Mouse (Mus musculus) myocyte (in vitro differentiated cells): Measurements from ENCODE around the gene Atp5f1. TPM values are rescaled to one million over a fixed set of nuclear protein-coding genes. Genes with fewer than 3 reads are reported as not detected.

Experiments
- H3K27me3 ChIP-seq: one replicate; pipeline ENCODE4 v1.6.1; 2011; ENCODE audit not compliant: control insufficient read depth, insufficient read depth, insufficient read length
- H3K36me3 ChIP-seq: one replicate; pipeline ENCODE4 v1.6.1; 2011; ENCODE audit not compliant: control insufficient read depth, insufficient read depth
- H3K4me2 ChIP-seq: one replicate; pipeline ENCODE4 v1.6.1; 2011; ENCODE audit warnings: low read depth, control low read depth
- H3K4me3 ChIP-seq: one replicate; pipeline ENCODE4 v1.5.1; 2011; ENCODE audit warnings: mild to moderate bottlenecking, control low read depth, moderate library complexity
- H3K79me2 ChIP-seq: one replicate; pipeline ENCODE4 v1.6.1; 2011; ENCODE audit not compliant: control insufficient read depth, insufficient read depth
- H3ac ChIP-seq: one replicate; pipeline ENCODE4 v1.6.1; 2011; ENCODE audit not compliant: control insufficient read depth, insufficient read length
- CEBPB ChIP-seq: IDR thresholded peaks from 2 replicates; pipeline ENCODE4 v1.6.1; 2011; ENCODE audit warnings: mild to moderate bottlenecking, moderate library complexity; ENCODE audit not compliant: poor library complexity, insufficient read depth, severe bottlenecking
- E2F4 ChIP-seq: IDR thresholded peaks from one replicate; pipeline ENCODE4 v1.6.1; 2011; ENCODE audit warnings: mild to moderate bottlenecking, control low read depth, moderate library complexity; ENCODE audit not compliant: insufficient read depth
- MAX ChIP-seq: IDR thresholded peaks from one replicate; pipeline ENCODE4 v1.6.1; 2011; ENCODE audit warnings: low read depth, mild to moderate bottlenecking, control low read depth
- POLR2AphosphoS2 ChIP-seq: IDR thresholded peaks from one replicate; pipeline ENCODE4 v1.6.1; 2011; ENCODE audit warnings: low read depth, control low read depth; ENCODE audit not compliant: insufficient read length
- SRF ChIP-seq: IDR thresholded peaks from one replicate; pipeline ENCODE4 v1.6.1; 2011; ENCODE audit warnings: low read depth; ENCODE audit not compliant: control insufficient read depth, insufficient read length
- TCF12 ChIP-seq: IDR thresholded peaks from one replicate; pipeline ENCODE4 v1.6.1; 2011; ENCODE audit warnings: mild to moderate bottlenecking, control low read depth; ENCODE audit not compliant: poor library complexity, insufficient read depth, severe bottlenecking
- polyA plus RNA-seq: library from polyadenylated mRNA; unstranded; fragments of >200 nt; fragmentation: generic; extraction: Trizol; gene quantifications from one replicate; pipeline ENCODE4 v1.2.1, GENCODE M21; 2012; ENCODE audit warnings: missing spikeins

Atp5f1 gene
- polyA plus RNA-seq, 1 experiment, result 329 TPM

DNA sequence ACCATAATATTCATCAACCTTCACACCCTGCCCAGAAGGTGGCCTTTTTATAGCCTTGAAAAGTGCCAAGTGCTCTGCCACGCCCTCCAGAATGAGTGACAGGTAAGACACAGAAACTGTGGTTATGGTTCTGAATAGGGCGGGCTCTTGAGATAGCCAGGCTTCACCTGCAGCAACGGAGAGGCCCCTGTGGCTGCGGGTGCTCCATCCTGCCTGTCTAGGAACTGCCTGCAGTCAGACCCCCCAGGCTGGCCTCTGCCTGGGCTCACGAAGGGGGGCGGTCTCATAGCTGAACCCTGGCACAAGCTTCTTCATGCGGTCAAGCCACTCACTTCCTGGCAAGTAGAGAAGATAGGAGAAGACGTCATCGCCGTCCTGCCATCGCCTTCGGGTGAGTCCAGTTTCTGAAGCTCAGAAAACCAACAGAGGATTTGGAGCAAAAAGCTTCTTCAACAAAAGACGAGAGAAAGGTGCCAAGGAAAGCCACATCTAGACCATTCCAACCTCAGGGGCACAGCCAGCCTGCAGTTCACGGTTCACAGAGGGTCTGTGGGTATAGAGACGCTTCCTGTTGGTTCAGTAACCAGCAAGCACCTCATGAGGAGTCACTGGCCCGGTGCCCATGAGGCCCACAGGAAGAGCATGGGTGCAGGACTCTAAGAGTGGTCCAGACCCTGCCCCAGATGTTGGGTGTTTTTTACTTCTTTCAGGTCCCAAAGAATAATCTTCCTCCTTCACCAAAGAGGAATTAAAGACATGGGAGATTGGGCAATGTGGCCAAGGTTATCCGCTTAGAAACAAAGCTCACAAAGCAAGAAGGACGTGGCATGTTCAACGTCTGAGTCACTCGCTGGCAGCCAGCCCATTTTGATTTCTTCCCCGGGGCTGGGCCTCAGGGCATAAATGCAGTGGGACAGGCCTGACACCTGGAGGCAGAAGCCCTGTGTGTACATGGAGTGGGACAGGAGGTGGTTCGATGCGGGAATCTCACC lies 65.0 kb downstream of the Atp5f1 start:
- H3K4me3 ChIP-seq, result no peak overlapping the region
- H3ac ChIP-seq, result no peak overlapping the region
- no peaks in the 10 kb centered on the region for H3K36me3 ChIP-seq
- H3K79me2 ChIP-seq, result no peaks in the 10 kb centered on the region
- TF ChIP-seq CEBPB (peak; percentile 66; the same call in 1 of the 2 replicates), E2F4 (no peak)
- H3K27me3 ChIP-seq, result no peaks in the 10 kb centered on the region
- H3K4me2 ChIP-seq, result peak overlapping the region; percentile 55

DNA sequence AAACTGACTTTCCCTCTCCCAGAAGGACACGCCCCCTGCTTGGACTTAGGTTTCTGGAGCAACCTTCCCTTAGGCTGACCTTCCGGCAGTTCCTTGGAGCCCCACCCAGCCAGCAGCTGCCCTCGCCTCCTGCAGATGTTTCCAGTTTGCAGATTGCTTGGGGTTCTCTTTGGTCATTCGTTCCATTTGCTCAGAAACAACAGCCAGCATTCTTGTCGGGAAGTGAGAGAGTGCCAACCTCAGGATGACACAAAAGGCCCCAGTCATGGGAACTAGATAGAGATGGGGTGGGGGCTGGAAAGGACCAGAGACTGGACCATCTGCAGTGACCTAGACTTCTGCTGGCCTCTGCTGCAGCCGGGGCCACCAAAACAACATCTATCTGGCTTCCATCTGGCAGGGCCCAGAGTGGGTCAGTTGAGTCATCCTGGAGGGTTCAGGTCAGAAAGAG lies 65.9 kb downstream of the Atp5f1 start:
- Histone ChIP-seq H3K4me3 (no peak overlapping the region), H3K4me2 (peak overlapping the region; percentile 55), H3K79me2 (no peaks in the 10 kb centered on the region), H3K27me3 (no peaks in the 10 kb centered on the region), H3K36me3 (no peaks in the 10 kb centered on the region), H3ac (no peak overlapping the region)
- TF ChIP-seq SRF (no peak), MAX (no peak), POLR2AphosphoS2 (no peak), TCF12 (no peak)

Other genes starting within 250 kb of the Atp5f1 start
- 25.2 TPM for gene Rap1a, start 158.8 kb downstream of the Atp5f1 start, polyA plus RNA-seq
- gene Adora3, start 89.2 kb downstream of the Atp5f1 start, polyA plus RNA-seq, result not detected
- 0.48 TPM for gene Tmigd3, start 89.2 kb downstream of the Atp5f1 start, polyA plus RNA-seq
- 0.07 TPM for gene I830077J02Rik, start 27.4 kb downstream of the Atp5f1 start, polyA plus RNA-seq
- gene Wdr77, start 730 bp downstream of the Atp5f1 start, polyA plus RNA-seq, result 48.8 TPM
- 0.43 TPM for gene Ovgp1, start 13.6 kb upstream of the Atp5f1 start, polyA plus RNA-seq
- not detected for gene Pifo, start 54.5 kb upstream of the Atp5f1 start, polyA plus RNA-seq
- gene Chil5, start 72.7 kb upstream of the Atp5f1 start, polyA plus RNA-seq, result not detected
- gene Chia1, start 153.1 kb upstream of the Atp5f1 start, polyA plus RNA-seq, result not detected
- not detected for gene Chil3, start 207.5 kb upstream of the Atp5f1 start, polyA plus RNA-seq